Mouse (Mus musculus) lung, postnatal 36 days (tissue): ENCODE measurements around the gene Cxadr.

Experiments
- DNase-seq: peaks from one replicate; pipeline ENCODE4 v3.0.0; 2022; ENCODE audit warnings: mixed read lengths

Gene Cxadr

DNA sequence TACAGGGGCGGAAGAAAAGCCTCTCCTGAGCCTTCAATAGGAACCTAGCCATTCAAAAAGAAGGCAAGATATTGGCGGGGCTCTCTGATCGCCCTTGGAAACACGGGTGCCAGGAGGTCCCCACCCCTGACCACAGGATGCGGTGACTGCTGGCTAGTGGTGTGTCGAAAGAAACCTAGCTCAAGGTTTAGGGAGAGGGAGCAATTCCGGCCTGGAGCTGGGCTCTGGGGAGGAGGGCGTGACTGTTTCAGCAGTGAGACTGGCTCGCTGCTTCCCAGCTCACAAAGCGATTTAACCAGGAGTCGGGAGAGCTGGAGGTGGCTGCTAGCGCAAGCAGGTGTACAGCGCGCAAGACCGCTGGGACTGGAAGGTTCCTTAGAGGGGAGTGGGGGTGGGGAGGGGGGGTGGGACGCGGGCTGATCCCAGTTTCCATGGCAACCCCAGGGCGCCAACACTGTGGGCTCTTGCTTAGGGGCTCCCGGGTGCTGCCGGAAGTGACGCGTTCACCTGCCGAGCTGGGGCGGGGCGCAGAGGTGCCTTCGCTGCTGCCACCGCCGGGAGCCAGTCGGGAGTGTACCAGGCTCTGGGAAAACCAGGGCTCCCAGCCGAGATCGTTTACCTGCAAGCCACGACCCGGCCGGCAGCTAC, at the start of gene Cxadr:
TSS of gene Cxadr (plus strand) at position 307 of the 648 bp plus-strand sequence.
- DNase-seq: peak; percentile 82

GRCm38 (mm10) chr16:78258989-78259388, 42.3 kb upstream of the Cxadr start:
- peak; percentile 78 for DNase-seq

GRCm38 (mm10) chr16:78260070-78260879, 41.0 kb upstream of the Cxadr start:
- no peak for DNase-seq

GRCm38 (mm10) chr16:78261520-78261919, 39.8 kb upstream of the Cxadr start:
- DNase-seq: no peak

DNA sequence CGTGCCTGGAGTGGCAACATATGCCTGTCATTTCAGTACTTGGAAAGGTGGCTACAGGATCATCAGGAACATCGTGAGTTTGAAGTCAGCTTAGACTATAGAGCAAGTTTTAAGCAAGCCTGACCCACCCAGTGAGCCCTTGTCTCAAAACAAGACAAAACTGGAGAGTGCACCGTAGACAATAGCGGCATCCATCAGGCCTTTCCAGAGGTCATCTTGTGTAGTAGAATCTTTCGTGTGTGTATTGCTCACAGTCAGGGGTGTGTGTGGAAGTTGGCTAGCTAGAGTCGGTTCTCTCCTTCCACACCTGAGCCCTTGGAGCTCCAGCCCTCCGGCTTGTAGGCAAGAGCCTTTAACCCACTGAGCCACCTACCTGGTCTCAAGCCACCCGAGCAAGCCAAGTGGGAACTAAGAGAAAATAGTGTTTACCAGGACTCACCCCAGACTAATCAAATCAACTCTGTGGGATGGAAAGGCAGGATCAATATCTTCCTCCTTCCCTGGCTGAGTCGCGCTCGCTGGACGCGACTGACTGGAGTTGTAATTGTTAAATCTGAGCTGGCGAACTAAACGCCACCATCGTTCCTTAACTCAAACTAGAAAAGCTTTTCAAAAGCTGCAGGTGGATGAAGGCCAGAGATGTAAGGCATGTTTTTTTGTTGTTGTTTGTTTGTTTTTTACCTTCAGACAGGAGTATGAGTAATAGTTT, 36.7 kb upstream of the Cxadr start:
- DNase-seq: peak; percentile 8

DNA sequence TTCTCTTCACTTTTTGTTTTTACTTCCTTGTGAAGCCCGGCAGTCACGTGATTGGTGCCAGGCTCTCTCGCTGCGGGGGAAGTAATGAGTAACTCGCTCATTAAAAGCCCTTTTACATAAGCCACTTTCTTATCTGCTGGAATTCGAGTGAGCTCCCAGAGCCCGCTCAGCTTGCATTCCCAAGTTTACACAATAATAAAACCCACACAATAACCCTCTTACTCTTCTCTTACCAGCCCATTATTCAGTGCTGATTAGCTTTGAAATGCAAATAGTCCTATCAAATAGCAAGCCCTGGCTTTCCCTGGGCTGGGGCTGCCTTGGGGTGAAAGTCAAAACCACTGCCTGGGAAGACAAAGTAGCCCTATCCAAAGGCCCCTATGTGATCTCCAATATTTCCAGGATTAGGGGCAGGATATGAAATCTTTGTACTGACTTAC, 36.1 kb upstream of the Cxadr start:
- DNase-seq: peak; percentile 90

DNA sequence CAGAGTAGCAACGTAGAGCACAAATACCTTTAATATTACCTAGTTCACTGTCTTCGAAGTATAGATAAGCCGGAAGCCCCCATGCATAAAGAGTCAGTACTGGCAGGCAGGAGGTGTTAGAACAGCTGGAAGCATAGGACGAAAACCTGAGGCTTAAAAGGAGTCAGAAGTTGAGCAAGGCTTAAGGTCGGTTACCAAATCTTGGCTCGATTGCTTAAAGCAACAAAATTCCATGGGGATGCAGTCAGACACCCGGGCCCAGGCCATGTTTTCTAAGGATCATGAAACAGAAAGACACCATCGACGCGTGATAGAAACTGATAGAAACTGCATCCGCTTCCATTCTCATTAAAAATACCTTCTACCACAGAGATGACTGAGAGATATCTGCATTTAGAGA, 35.5 kb upstream of the Cxadr start:
- peak; percentile 66 for DNase-seq

DNA sequence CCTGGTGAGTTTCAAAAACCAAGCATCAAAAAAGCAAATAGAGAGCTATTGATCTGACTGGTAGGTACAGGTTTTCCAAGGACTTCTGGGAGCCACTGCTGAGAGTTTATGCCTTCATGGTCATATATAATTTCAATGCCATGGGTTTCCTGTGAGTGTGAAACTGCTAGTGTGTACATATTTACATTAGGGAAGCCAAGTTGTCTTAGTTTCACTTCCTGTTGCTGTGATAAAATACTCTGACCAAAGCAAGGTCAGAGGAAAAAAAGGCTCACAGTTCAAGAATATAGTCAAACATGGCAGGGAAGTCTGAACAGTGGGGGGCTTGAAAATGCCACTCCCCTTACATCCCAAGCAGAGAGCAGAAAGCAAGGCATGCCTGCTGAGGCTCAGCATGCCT, 33.8 kb upstream of the Cxadr start:
- DNase-seq: no peak

DNA sequence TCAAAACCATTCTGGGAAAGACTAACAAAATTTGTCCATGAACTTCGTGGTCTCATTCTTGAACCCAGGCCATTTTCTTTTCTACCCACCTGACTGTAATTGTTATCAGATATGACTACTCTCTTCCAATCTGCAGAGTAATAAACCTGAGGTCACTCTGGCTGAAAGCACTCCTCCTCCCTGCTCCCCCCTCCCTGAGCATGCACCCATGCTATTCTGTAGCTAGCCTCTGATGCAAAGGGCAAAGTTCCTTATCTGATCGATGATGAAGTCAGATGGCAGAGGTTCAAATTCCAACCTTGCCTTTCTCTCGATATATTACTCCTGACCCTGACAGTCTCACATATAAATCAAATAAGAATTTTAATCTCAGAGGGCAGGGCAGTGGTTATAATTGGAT, 33.1 kb upstream of the Cxadr start:
- no peak for DNase-seq

DNA sequence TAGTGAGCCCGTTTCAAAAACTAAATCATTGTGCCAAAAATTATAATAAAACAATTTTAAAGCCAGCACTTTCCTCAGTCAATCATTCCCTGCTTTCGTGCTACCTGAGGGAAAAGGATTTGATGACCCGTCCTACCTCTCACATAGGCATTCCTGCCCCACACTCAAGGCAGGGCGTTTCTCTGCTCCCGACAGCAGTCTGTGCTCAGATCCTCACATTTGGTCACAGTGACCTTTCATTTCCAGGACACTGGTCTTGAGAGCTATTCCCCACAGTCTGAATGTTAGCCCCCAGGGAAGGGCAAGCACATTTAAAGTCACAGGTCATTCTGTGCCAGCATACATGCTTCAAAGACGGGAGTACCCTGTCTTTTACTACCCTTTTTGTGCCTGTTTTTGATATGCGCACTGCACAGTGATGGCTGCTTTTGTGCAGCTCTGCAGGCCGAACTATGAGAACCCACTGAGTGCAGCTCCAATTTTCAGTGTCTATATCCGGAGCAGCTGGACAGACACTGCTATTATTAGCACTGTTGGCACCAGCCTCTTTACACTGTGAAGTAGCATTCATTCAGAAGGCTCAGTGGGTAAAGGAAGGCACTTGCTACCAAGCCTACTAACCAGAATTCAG, 26.3 kb upstream of the Cxadr start:
- DNase-seq: no peak

DNA sequence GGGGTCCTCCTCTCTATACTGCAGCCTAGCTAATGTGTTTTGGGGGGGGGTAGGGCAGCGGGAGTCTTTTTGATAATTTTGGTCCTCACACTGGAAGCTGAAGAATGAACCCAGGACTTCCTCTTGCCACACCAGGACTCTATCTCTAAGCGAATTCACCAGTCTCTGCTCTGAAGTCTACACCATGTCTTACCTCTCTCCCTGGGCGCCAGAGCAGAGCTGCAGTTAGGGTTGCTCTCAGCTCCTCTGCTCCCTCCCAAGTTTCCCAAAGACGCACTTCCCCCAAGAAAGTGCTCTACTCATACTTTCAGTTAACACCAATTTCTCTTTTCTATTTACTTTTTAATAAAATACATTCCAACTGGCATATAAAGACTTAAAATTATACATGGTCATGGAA, 23.7 kb upstream of the Cxadr start:
- no peak for DNase-seq

DNA sequence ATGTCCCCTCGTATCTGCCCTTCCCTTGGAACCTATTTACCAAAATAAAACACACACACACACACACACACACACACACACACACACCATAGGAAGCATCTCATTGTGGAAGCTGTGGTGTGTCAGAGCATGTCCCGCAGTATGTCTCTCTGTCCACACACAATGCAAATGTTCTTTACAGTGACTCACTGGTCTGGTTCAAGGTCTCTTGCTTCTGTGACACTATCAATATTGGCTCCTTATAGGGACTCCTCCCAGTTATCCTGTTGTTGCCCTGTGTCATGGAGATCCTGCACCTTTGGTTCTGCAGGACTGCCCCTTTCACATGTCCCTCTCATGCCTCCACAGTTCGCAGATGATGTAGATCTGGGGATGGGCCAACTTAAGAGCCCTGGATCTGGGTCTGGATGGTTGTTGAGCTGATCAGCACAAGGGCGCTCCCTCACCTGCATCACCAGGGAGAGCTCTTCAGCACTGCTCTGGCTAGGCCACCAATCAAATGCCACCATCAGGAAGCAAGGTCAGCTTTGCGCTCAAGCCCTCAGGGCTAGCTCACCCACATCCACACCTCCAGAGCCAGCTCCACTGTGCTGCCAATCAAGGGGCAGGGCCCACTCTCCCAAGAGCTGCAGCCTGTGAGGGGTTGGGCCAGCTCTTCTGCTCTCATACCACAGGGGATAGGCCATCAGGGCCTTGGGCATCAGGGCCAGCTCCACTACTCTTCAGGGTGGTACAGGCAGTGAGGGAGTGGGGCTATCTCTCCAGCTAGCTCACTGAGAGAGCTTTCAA, 21.0 kb upstream of the Cxadr start:
- DNase-seq: no peak

DNA sequence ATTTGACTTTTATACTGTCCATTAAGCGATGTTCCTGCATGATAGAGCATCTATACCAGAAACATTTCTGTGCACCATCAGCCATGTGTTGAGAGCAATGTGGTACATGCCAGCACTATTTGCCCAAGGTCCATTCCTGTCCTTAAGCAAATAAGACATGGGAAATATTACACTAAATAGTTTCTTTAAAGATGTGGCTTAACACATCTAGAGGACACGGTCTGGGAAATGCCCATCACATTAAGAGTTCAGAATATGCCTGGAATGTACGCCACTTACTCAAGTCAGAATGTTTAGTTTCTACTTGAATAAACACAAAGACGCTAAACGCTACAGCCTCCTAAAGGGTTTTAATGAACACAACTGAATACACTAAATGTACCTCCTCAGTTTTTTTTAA, 18.1 kb upstream of the Cxadr start:
- peak; percentile 11 for DNase-seq

DNA sequence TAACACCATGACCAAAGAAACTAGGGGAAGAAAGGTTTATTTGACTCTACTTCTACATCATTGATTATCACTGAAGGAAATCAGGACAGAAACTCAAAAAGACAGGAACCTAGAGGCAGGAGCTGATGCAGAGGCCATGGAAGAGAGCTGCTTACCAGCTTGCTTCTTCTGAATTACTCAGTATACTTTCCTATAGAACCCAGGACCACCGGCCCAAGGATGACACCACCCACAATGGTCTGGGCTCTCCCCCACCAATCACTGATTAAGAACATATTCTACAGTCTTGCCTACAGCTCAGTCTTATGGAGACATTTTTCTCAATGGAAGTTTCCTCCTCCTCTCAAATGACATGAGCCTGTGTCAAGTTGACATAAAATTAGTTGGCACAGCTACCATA, 7.2 kb upstream of the Cxadr start:
- no peak for DNase-seq

DNA sequence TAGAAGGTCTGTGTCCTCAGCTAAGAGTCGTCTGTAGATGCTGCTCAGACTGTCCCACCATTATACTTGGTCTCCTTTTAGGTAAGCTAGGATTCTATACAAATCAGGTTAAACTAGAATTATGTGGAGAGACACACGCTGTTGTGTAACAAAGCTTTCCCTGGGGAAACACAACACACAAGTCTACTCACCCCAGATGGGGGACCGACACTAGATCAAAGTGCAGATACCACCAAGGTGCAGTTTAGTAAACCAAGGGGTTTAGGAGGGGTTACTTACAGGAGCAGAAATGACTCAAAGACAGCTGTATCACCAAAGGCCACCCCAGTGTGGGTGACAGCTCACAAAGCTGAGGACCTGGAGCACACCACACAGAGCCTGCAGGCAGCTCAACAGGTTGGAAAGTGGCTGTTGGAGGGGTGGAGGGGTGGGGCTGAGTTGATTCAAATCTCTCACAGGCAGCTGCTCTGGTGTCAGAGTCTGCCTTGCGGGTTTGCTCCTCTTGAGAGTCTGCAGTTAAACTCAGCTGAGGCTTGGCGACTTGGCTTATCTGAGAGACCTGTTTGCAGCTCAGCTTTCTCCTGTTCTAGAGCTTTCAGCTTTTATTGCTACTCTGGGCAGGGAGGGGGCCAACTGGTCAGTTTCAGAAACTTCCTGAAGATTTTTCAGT, 6.5 kb upstream of the Cxadr start:
- peak; percentile 40 for DNase-seq

DNA sequence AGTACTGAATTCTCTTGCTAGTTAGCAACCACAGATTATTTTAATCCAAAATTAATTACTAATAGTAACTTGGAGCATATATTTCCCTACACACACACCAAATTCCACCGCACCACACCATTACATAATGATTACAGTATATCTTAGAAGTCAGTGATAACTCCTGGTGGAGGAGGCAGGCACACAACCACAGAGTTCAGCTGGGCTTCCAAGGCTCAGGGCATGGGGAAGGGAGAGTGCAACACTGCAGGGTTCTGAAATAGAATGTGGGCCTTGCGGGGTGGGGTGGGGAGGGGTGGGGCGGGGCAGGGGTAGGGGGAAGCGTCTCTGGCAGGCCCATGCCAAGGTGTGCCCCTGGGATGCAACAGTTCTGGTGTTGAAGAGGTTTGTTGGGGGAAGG, 5.7 kb upstream of the Cxadr start:
- no peak for DNase-seq

GRCm38 (mm10) chr16:78296114-78296513, 5.2 kb upstream of the Cxadr start:
- DNase-seq: peak; percentile 10

GRCm38 (mm10) chr16:78301831-78302677, 765 bp downstream of the Cxadr start:
- DNase-seq: peak; percentile 26

GRCm38 (mm10) chr16:78302678-78303050, 1.4 kb downstream of the Cxadr start:
- DNase-seq: peak; percentile 27

GRCm38 (mm10) chr16:78305606-78306100, 4.4 kb downstream of the Cxadr start:
- DNase-seq: no peak

DNA sequence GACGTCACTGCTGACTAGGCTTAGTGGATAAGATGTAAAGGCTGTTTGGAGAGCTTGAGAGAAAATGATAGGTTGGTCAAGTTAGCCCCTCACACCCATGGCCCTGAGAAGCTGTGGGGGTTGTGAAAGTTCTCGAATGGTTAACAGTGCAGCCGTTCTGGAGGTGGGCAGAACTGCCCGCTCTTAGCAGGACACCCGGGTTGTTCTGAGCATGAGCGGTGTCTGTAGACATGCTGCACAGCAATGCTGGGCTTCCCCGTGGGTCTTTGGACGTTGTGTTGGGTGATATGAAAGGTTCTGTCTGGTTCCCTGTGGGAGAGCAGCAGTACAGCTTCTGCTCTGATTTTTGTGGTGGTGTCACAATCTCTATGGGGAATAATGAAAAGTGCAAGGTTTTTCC, 5.3 kb downstream of the Cxadr start:
- DNase-seq: no peak
